In genomic region chr1:89133266-89133665, GRCm38 (mm10) we compare ENCODE assay signal across 16 mouse cellular contexts.
DNase-seq lines count a peak whose midpoint lies in the region; ATAC-seq and TF ChIP-seq lines count a peak whose summit lies in the region.
"Had no signal": no experiment of that assay in that cellular context is flagged by ENCODE, and none has a peak within 500 bp of the region (broad histone marks: within the 10 kb centered on the region; RNA-seq: fewer than 3 reads in every experiment).

No protein-coding gene starts in this region.

- no peak overlapping the region for H3K4me3 ChIP-seq in kidney, embryonic 14.5 days (ENCODE audit: low read length)
- no peak overlapping the region for H3K4me3 ChIP-seq in kidney, adult 2 months (ENCODE audit: insufficient read depth, low read depth, low read length)
- no peak overlapping the region for H3K4me3 ChIP-seq in stomach, postnatal 0 days (ENCODE audit: low read depth, low read length)
- H3K4me3 ChIP-seq: embryonic facial prominence, embryonic 12.5 days; hindbrain, embryonic 15.5 days; liver, embryonic 12.5 days had no signal

- peaks cover 14% of the 10 kb centered on the region; the same call in 1 of the 2 replicates for H3K4me1 ChIP-seq in kidney, embryonic 14.5 days (ENCODE audit: control insufficient read depth, insufficient read depth, low read length)
- peaks cover 15% of the 10 kb centered on the region; the same call in 1 of the 2 replicates for H3K4me1 ChIP-seq in kidney, adult 2 months (ENCODE audit: control insufficient read depth, insufficient read depth, low read length)
- H3K4me1 ChIP-seq in stomach, postnatal 0 days (replicated peaks; ENCODE audit: control insufficient read depth, insufficient read depth): peaks cover 2% of the 10 kb centered on the region
- H3K4me1 ChIP-seq: liver, embryonic 12.5 days had no signal

- no peak overlapping the region for H3K9ac ChIP-seq in kidney, embryonic 14.5 days (ENCODE audit: low read depth, low read length)
- H3K9ac ChIP-seq in stomach, postnatal 0 days (ENCODE audit: low read length): no peak overlapping the region
- H3K9ac ChIP-seq: embryonic facial prominence, embryonic 12.5 days; hindbrain, embryonic 15.5 days; liver, embryonic 12.5 days had no signal

- no peak overlapping the region for H3K27ac ChIP-seq in kidney, embryonic 14.5 days (ENCODE audit: low read depth, low read length)
- peak overlapping the region; percentile 42 for H3K27ac ChIP-seq in kidney, adult 2 months (ENCODE audit: insufficient read depth, low read depth, low read length)
- H3K27ac ChIP-seq in stomach, postnatal 0 days (replicated peaks): no peak overlapping the region; the same call in 1 of the 2 replicates
- H3K27ac ChIP-seq: embryonic facial prominence, embryonic 12.5 days; hindbrain, embryonic 15.5 days; liver, embryonic 12.5 days had no signal

- no peak for TF ChIP-seq CTCF in kidney, adult 2 months (conservative IDR thresholded peaks at IDR 0.05; ENCODE audit: insufficient read depth, insufficient read length, low read depth, low read length)
- TF ChIP-seq CTCF in stomach, postnatal 0 days (IDR thresholded peaks at IDR 0.05; ENCODE audit: low read depth): no peak

- DNase-seq in adrenal gland, postnatal 10 days: peak; percentile 35
- no peak for DNase-seq in adrenal gland, adult 8-10 months
- peak; percentile 66 for DNase-seq in kidney, adult 18-20 months
- peak; percentile 73 for DNase-seq in kidney, adult 2 months
- peak; percentile 57 for DNase-seq in stomach, postnatal 0 days (ENCODE audit: low spot score)
- no peak for DNase-seq in spleen, postnatal 10 days (ENCODE audit: low spot score in 2 of 2)
- no peak for DNase-seq in left cerebral cortex, adult 18-20 months (ENCODE audit: low spot score in 2 of 2)
- DNase-seq: B cell, adult 2 months; cerebellum, postnatal 14 days; lung, postnatal 10 days; midbrain, embryonic 14.5 days had no signal

- 58% methylated on average over 4 of the region's 4 CpGs for WGBS in kidney, embryonic 14.5 days
- WGBS in kidney, adult 2 months: 39% methylated on average over 4 of the region's 4 CpGs
- WGBS in stomach, postnatal 0 days: 37% methylated on average over 4 of the region's 4 CpGs

- no peaks in the 10 kb centered on the region for H3K9me3 ChIP-seq in kidney, embryonic 14.5 days (ENCODE audit: control insufficient read depth, low read length)
- no peaks in the 10 kb centered on the region for H3K9me3 ChIP-seq in stomach, postnatal 0 days (ENCODE audit: control insufficient read depth, low read length)
- H3K9me3 ChIP-seq: embryonic facial prominence, embryonic 12.5 days; hindbrain, embryonic 15.5 days; liver, embryonic 12.5 days had no signal

- TF ChIP-seq EP300 in stomach, postnatal 0 days (optimal IDR thresholded peaks at IDR 0.05): no peak

- H3K36me3 ChIP-seq in kidney, embryonic 14.5 days (ENCODE audit: control insufficient read depth, insufficient read depth, low read length): peaks cover under 1% of the 10 kb centered on the region; the same call in 1 of the 2 replicates
- H3K36me3 ChIP-seq in kidney, adult 2 months (ENCODE audit: control insufficient read depth, insufficient read depth, low read length): no peaks in the 10 kb centered on the region
- no peaks in the 10 kb centered on the region for H3K36me3 ChIP-seq in stomach, postnatal 0 days (ENCODE audit: control insufficient read depth, insufficient read depth, low read length)
- H3K36me3 ChIP-seq: embryonic facial prominence, embryonic 12.5 days; hindbrain, embryonic 15.5 days; liver, embryonic 12.5 days had no signal

- TF ChIP-seq POLR2A in kidney, adult 2 months (IDR thresholded peaks at IDR 0.05; ENCODE audit: low read depth, low read length): no peak

- ATAC-seq in kidney, embryonic 14.5 days (ENCODE audit: low FRiP score, low TSS enrichment): no peak
- 0 out of 2 replicates have a peak, but pooled peaks have one; percentile 11 for ATAC-seq in stomach, postnatal 0 days (ENCODE audit: low FRiP score, low TSS enrichment)
- ATAC-seq: liver, embryonic 12.5 days had no signal

- no peak overlapping the region for H3K4me2 ChIP-seq in kidney, embryonic 14.5 days (replicated peaks; ENCODE audit: low read depth, low read length)
- H3K4me2 ChIP-seq in stomach, postnatal 0 days (replicated peaks; ENCODE audit: low read depth): no peak overlapping the region
- H3K4me2 ChIP-seq: embryonic facial prominence, embryonic 12.5 days; heart, embryonic 11.5 days; hindbrain, embryonic 15.5 days; liver, embryonic 12.5 days had no signal

- H3K27me3 ChIP-seq in kidney, embryonic 14.5 days (ENCODE audit: control insufficient read depth, insufficient read depth, low read length): no peaks in the 10 kb centered on the region
- no peaks in the 10 kb centered on the region for H3K27me3 ChIP-seq in kidney, adult 2 months (replicated peaks; ENCODE audit: control insufficient read depth, insufficient read depth, low read length)
- H3K27me3 ChIP-seq in stomach, postnatal 0 days (ENCODE audit: control insufficient read depth, insufficient read depth, low read length): no peaks in the 10 kb centered on the region
- H3K27me3 ChIP-seq: embryonic facial prominence, embryonic 12.5 days; hindbrain, embryonic 15.5 days; liver, embryonic 12.5 days had no signal

Comparison
In these comparisons a context has a peak if more than half of its experiments do, and no peak if none do; other contexts are left out.
1. DNase-seq: peak in adrenal gland, postnatal 10 days (single experiment), kidney, adult 18-20 months (single experiment), kidney, adult 2 months (single experiment) and stomach, postnatal 0 days (single experiment); none in adrenal gland, adult 8-10 months (single experiment), spleen, postnatal 10 days (0 of 2) and left cerebral cortex, adult 18-20 months (0 of 2).